Mouse (Mus musculus) heart, adult 2 months (tissue): ENCODE data around the gene Erbb3. TPM values are rescaled to one million over a fixed set of nuclear protein-coding genes. Genes with fewer than 3 reads are reported as not detected.

Experiments
- DNase-seq, 2 experiments: peaks; one replicate each; pipeline ENCODE4 v3.0.0; 2021
- H3K27ac ChIP-seq: fragments of 200-600 bp; 2 replicates; pipeline ENCODE4 v1.8.1; 2022
- H3K27me3 ChIP-seq: fragments of 200-500 bp; 2 replicates; pipeline ENCODE4 v1.6.1; 2012; ENCODE audit warnings: mild to moderate bottlenecking, low read length, inconsistent platforms, mixed read lengths; ENCODE audit not compliant: control insufficient read depth, insufficient read depth
- H3K36me3 ChIP-seq: fragments of 200-500 bp; 2 replicates; pipeline ENCODE4 v1.6.1; 2012; ENCODE audit warnings: low read length, inconsistent platforms; ENCODE audit not compliant: control insufficient read depth, insufficient read depth
- H3K4me1 ChIP-seq: fragments of 200-500 bp; 2 replicates; pipeline ENCODE4 v1.6.1; 2011; ENCODE audit warnings: low read length; ENCODE audit not compliant: control insufficient read depth, insufficient read depth
- H3K4me3 ChIP-seq: fragments of 200-600 bp; 2 replicates; pipeline ENCODE4 v1.8.1; 2022
- H3K79me2 ChIP-seq: fragments of 200-500 bp; replicated peaks from 2 replicates; pipeline ENCODE4 v1.6.1; 2012; ENCODE audit warnings: mild to moderate bottlenecking, inconsistent platforms, low read length, moderate library complexity, mixed read lengths; ENCODE audit not compliant: control insufficient read depth, insufficient read depth
- H3K9ac ChIP-seq: fragments of 200-500 bp; 2 replicates; pipeline ENCODE4 v1.6.1; 2012; ENCODE audit warnings: low read depth, mild to moderate bottlenecking, control low read depth, inconsistent platforms, low read length, mixed read lengths
- CTCF ChIP-seq: fragments of 200-600 bp; IDR thresholded peaks from 2 replicates; pipeline ENCODE4 v1.8.1; 2022; ENCODE audit warnings: antibody characterized with exemption, mild to moderate bottlenecking, moderate library complexity
- EP300 ChIP-seq: fragments of 200-500 bp; IDR thresholded peaks from 2 replicates; pipeline ENCODE4 v1.6.1; 2011; ENCODE audit warnings: low read depth, low read length, control low read depth; ENCODE audit not compliant: insufficient read depth
- POLR2A ChIP-seq: fragments of 200-500 bp; IDR thresholded peaks from 2 replicates; pipeline ENCODE4 v1.6.1; 2011; ENCODE audit warnings: mild to moderate bottlenecking, low read depth, low read length, control low read depth; ENCODE audit not compliant: insufficient read depth
- WGBS: fragments of 180-500 bp; shearing (Covaris S2); methylation state at CpG from one replicate; pipeline ENCODE4 v1.1.7; 2018; 5-methylcytosine and 5-hydroxymethylcytosine counted together
- intact Hi-C: fragments of 180-260 bp; cut with DNase I; formaldehyde crosslinking; loops from one replicate; pipeline ENCODE4 v1.15.1; 2025
- microRNA-seq, 2 experiments: library from miRNA; unstranded; fragments of <30 nt; microRNA quantifications; one replicate each; pipeline ENCODE4 v1.2.0; 2021
- polyA plus RNA-seq: library from polyadenylated mRNA; depleted of rRNA; stranded (reverse); fragments of >200 nt; gene quantifications from 2 replicates; pipeline ENCODE4 v1.2.3, GENCODE M21; 2012; rRNA removed
- total RNA-seq, 2 experiments: library from RNA; stranded (reverse); gene quantifications; 2 replicates each; pipeline ENCODE4 v1.2.3; 2021

Gene Erbb3
- total and polyA plus RNA-seq, 3 experiments, result 5.5 to 8.2 (median 6.3) TPM

DNA sequence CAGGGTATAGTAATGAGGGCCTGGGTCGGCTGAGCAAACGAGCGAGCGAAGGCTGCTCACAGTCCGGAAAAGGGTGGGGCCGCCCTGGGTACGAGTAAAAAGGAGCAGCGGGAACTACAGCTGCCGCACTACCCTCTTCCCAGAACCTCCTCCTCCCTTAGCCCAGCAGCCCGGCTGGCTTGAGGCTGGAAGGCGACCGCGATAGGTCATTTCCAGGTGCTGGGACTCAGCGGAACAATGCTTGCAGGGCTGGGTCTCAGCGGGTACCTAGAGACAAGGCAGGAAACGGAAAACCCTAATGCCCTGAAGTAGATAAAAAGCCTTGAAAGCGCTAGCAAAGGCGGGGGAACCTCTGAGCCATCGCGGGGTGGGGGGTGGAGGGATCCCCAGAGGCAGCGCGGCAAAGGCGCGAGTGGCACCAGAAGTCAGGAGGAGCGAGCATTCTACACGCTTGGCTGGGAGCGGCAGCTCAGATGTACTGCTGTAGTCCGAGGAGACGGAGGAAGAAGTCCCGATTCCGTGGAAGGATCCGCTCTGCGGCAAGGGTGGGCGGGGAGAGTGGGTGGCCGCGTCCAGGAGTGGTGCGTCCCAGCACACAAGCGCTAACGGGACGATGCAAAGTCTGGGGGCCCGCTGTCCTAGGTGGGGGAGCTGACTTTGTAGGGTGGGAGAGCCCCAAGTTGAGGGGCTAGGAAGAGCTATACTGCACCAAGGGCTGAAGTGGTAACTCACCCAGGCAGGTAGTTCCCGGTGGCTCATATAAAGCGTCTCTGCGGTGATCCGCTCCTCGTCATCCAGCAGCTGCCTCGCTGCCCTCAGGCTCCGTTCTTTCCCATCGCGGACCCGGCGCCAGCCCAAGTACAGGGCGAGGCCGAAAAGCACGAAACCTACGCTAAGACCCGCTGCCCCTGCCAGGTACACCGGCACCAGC is 64.5 kb downstream of the Erbb3 start:
- Histone ChIP-seq H3K9ac (peak overlapping the region; percentile 81), H3K4me1 (peaks cover 1% of the 10 kb centered on the region; the same call in 1 of the 2 replicates), H3K27ac (peak overlapping the region; percentile 95), H3K27me3 (no peaks in the 10 kb centered on the region), H3K79me2 (no peaks in the 10 kb centered on the region), H3K36me3 (no peaks in the 10 kb centered on the region), H3K4me3 (peak overlapping the region; percentile 100)
- intact Hi-C loops, result loop anchor here (5.0 kb wide), 2 partner anchors 33 to 113 kb away; partner anchors contain the start of genes Myl6, Nabp2 and Rnf41
- 3% methylated on average over 58 of the region's 58 CpGs for WGBS
- peak; percentile 70 to 74 for DNase-seq
- no peak for TF ChIP-seq CTCF
- TF ChIP-seq EP300, result no peak
- peak; percentile 19; the same call in 1 of the 2 replicates for TF ChIP-seq POLR2A

DNA sequence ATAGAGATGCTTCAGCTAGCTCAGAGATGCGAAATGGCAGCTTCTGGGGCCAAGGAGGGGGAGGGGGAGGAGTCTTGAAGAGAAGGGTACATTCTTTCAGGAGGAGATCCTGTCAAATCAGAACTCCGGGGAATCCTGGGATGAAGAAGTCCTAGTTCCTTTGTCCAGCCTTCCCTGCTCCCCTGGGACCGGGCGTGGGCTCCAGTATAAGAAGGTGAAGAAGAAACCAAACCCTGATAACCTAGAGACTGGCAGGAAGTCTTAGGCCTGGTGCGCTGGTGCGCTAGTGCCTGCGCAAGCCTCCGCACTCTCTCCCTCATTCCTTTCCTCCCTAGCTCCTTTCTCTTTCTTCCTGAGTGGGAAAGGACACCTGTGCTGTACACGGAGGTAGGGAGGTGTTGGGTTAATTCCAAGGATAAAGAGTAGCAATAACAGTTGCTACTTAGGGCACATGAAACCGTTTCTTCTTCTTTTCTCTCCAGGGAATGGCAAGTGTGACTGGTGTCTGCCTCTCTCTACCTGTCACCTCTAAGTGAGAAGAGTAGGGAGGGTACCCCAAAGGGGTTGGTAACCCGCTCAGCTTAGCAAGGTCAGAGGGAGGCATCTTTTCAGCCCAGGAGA is 65.2 kb downstream of the Erbb3 start:
- H3K36me3 ChIP-seq, result no peaks in the 10 kb centered on the region
- peak overlapping the region; percentile 100 for H3K4me3 ChIP-seq
- H3K27ac ChIP-seq, result peak overlapping the region; percentile 95
- H3K4me1 ChIP-seq, result peaks cover 1% of the 10 kb centered on the region; the same call in 1 of the 2 replicates
- TF ChIP-seq POLR2A (0 out of 2 replicates have a peak, but pooled peaks have one; percentile 17), EP300 (no peak), CTCF (no peak)
- DNase-seq, result peak in 1 of 2 experiments; percentile 31
- no peaks in the 10 kb centered on the region for H3K79me2 ChIP-seq
- intact Hi-C loops, result no loop called here
- no peaks in the 10 kb centered on the region for H3K27me3 ChIP-seq
- peak overlapping the region; percentile 81 for H3K9ac ChIP-seq
- 43% methylated on average over 11 of the region's 11 CpGs for WGBS

DNA sequence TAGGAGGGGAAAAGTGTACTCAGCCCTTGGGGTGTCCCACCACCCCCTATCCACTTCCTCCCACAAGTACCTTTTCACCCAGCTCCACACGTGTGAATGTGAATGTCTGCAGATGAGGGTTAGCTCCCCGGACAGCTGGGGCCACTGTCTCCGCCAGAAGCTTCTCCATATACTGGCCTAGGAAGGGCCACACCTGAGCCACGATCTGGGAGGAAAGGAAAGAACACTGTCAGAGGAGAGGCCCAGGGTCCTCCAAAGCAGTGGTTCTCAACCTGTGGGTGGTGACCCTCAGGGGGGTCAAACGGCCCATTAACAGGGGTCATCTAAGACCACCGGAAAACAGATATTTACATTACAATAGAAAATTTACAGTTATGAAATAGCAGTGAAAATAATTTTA is 67.1 kb downstream of the Erbb3 start:
- Histone ChIP-seq H3K4me1 (peaks cover 1% of the 10 kb centered on the region; the same call in 1 of the 2 replicates), H3K79me2 (no peaks in the 10 kb centered on the region), H3K4me3 (no peak overlapping the region), H3K27me3 (no peaks in the 10 kb centered on the region), H3K27ac (no peak overlapping the region), H3K36me3 (no peaks in the 10 kb centered on the region), H3K9ac (no peak overlapping the region)
- intact Hi-C loops, result no loop called here
- TF ChIP-seq POLR2A (no peak), CTCF (no peak), EP300 (no peak)
- DNase-seq, result no peak
- WGBS, result 83% methylated on average over 6 of the region's 6 CpGs

DNA sequence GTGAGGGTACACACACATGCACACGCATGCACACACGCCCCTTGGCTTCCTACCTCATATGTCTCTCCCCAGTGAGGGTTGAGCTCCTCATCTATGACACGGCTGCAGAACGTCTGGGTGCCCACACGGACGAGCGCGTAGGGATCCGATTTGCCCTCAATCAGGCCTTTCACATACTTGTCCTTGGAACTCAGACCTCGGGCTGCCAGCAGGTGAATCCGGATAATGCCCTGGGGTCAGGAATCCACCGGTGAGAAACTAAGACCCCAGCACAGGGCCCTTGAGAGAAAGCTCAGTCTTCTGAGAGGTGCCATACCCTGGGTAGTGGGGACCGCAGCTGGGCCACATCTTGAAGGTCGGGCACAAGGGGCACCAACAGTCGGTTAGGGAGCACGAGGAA is 68.9 kb downstream of the Erbb3 start:
- Histone ChIP-seq H3K27ac (no peak overlapping the region), H3K4me1 (no peaks in the 10 kb centered on the region), H3K79me2 (no peaks in the 10 kb centered on the region), H3K27me3 (no peaks in the 10 kb centered on the region), H3K9ac (no peak overlapping the region), H3K4me3 (no peak overlapping the region), H3K36me3 (no peaks in the 10 kb centered on the region)
- no peak for DNase-seq
- WGBS, result 89% methylated on average over 16 of the region's 16 CpGs
- intact Hi-C loops, result no loop called here
- TF ChIP-seq POLR2A (no peak), EP300 (no peak), CTCF (no peak)

DNA sequence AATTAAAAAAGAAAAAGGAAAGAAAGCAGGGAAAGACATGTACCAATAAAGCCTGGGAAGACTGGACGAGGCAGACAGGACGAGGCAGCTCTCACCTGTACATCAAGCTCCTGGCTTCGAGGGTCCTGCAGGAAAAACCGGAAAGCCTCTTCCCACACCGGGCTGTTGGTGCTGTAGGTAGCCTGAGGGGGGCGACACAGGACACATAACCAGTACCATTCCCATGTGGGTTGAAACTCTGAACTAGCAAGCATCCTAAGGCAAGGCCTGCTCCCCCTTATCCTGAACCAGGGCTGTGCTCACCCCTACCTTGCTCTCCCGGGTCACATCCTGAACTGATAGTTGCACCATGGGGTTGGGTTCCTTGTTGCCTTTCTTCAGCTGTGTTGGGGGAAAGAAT is 70.6 kb downstream of the Erbb3 start:
- Histone ChIP-seq H3K79me2 (no peaks in the 10 kb centered on the region), H3K4me1 (no peaks in the 10 kb centered on the region), H3K9ac (no peak overlapping the region), H3K27me3 (no peaks in the 10 kb centered on the region), H3K36me3 (no peaks in the 10 kb centered on the region), H3K4me3 (no peak overlapping the region), H3K27ac (no peak overlapping the region)
- peak; percentile 78 for TF ChIP-seq CTCF
- TF ChIP-seq EP300, result 0 out of 2 replicates have a peak, but pooled peaks have one; percentile 66
- no peak for TF ChIP-seq POLR2A
- peak; percentile 50 to 70 for DNase-seq
- WGBS, result 81% methylated on average over 7 of the region's 7 CpGs
- intact Hi-C loops, result loop anchor here (1.0 kb wide), 1 partner anchor 17 kb away; no protein-coding TSS in a partner anchor

Small RNA genes within 50 kb of the gene (microRNA-seq; reads per million reads assigned to microRNA genes)
- gene Gm47275 (0 to 0.39 reads per million in 2 experiments), gene Mir6917 (0 reads per million in 2 experiments)

Other genes with a start within 250 kb of the Erbb3 start
- gene Coq10a, start 220.7 kb downstream of the Erbb3 start, total RNA-seq, result 100 to 1,000 TPM; 332 to 391 TPM
- 356 and 500 TPM in 2 replicates for gene Coq10a, start 220.7 kb downstream of the Erbb3 start, polyA plus RNA-seq
- gene Ankrd52, start 212.5 kb downstream of the Erbb3 start, total RNA-seq, result 10 to 100 TPM; 41.8 to 47.5 TPM
- gene Ankrd52, start 212.5 kb downstream of the Erbb3 start, polyA plus RNA-seq, result 29.2 and 34.6 TPM in 2 replicates
- not detected for gene Slc39a5, start 188.4 kb downstream of the Erbb3 start, total RNA-seq
- not detected in 2 replicates for gene Slc39a5, start 188.4 kb downstream of the Erbb3 start, polyA plus RNA-seq
- gene Nabp2, start 178.2 kb downstream of the Erbb3 start, total RNA-seq, result 10 to 100 TPM; 45.2 to 48.2 TPM
- 25.0 and 25.1 TPM in 2 replicates for gene Nabp2, start 178.2 kb downstream of the Erbb3 start, polyA plus RNA-seq
- gene Rnf41, start 178.0 kb downstream of the Erbb3 start, total RNA-seq, result 10 to 100 TPM; 15.8 to 16.9 TPM
- gene Rnf41, start 178.0 kb downstream of the Erbb3 start, polyA plus RNA-seq, result 12.5 and 17.8 TPM in 2 replicates
- 10 to 100 TPM; 75.5 to 77.6 TPM for gene Smarcc2, start 130.4 kb downstream of the Erbb3 start, total RNA-seq
- 49.1 and 61.1 TPM in 2 replicates for gene Smarcc2, start 130.4 kb downstream of the Erbb3 start, polyA plus RNA-seq
- 100 to 1,000 TPM; 242 to 302 TPM for gene Myl6, start 95.5 kb downstream of the Erbb3 start, total RNA-seq
- gene Myl6, start 95.5 kb downstream of the Erbb3 start, polyA plus RNA-seq, result 379 and 468 TPM in 2 replicates
- gene Myl6b, start 91.0 kb downstream of the Erbb3 start, total RNA-seq, result 1 to 10 TPM; 3.5 to 3.8 TPM
- 2.9 and 4.1 TPM in 2 replicates for gene Myl6b, start 91.0 kb downstream of the Erbb3 start, polyA plus RNA-seq
- gene Esyt1, start 63.8 kb downstream of the Erbb3 start, total RNA-seq, result 10 to 100 TPM; 16.4 to 17.9 TPM
- gene Esyt1, start 63.8 kb downstream of the Erbb3 start, polyA plus RNA-seq, result 23.6 and 24.7 TPM in 2 replicates
- gene Zc3h10, start 41.9 kb downstream of the Erbb3 start, total RNA-seq, result 1 to 10 TPM; 7.5 to 7.6 TPM
- 6.6 and 6.8 TPM in 2 replicates for gene Zc3h10, start 41.9 kb downstream of the Erbb3 start, polyA plus RNA-seq
- 1,000 to 10,000 TPM; 1,453 to 1,598 TPM for gene Rpl41, start 40.3 kb downstream of the Erbb3 start, total RNA-seq
- gene Rpl41, start 40.3 kb downstream of the Erbb3 start, polyA plus RNA-seq, result 853 and 867 TPM in 2 replicates
- gene Pa2g4, start 23.7 kb downstream of the Erbb3 start, total RNA-seq, result 10 to 100 TPM; 39.4 to 44.2 TPM
- gene Pa2g4, start 23.7 kb downstream of the Erbb3 start, polyA plus RNA-seq, result 19.5 and 35.6 TPM in 2 replicates
- gene Rps26, start 37.1 kb upstream of the Erbb3 start, total RNA-seq, result 100 to 1,000 TPM; 229 to 279 TPM
- gene Rps26, start 37.1 kb upstream of the Erbb3 start, polyA plus RNA-seq, result 315 and 337 TPM in 2 replicates
- 1 to 10 TPM in 1 of 2 experiments, under 1 TPM in 1; 0.97 to 1.8 TPM for gene Ikzf4, start 56.3 kb upstream of the Erbb3 start, total RNA-seq
- gene Ikzf4, start 56.3 kb upstream of the Erbb3 start, polyA plus RNA-seq, result 0.88 TPM in 2 replicates
- gene Suox, start 84.4 kb upstream of the Erbb3 start, total RNA-seq, result 10 to 100 TPM; 25.6 to 26.6 TPM
- gene Suox, start 84.4 kb upstream of the Erbb3 start, polyA plus RNA-seq, result 21.8 and 37.9 TPM in 2 replicates
- gene Rab5b, start 106.6 kb upstream of the Erbb3 start, total RNA-seq, result 10 to 100 TPM; 72.8 to 80.0 TPM
- 68.9 and 111 TPM in 2 replicates for gene Rab5b, start 106.6 kb upstream of the Erbb3 start, polyA plus RNA-seq
- under 1 TPM; 0.43 to 0.50 TPM for gene Pmel, start 114.5 kb upstream of the Erbb3 start, total RNA-seq
- gene Pmel, start 114.5 kb upstream of the Erbb3 start, polyA plus RNA-seq, result 0.59 and 0.66 TPM in 2 replicates
- 10 to 100 TPM in 1 of 2 experiments, 1 to 10 TPM in 1; 8.5 to 10.9 TPM for gene Cdk2, start 115.4 kb upstream of the Erbb3 start, total RNA-seq
- gene Cdk2, start 115.4 kb upstream of the Erbb3 start, polyA plus RNA-seq, result 10.0 and 17.5 TPM in 2 replicates
- gene Dgka, start 155.2 kb upstream of the Erbb3 start, total RNA-seq, result 10 to 100 TPM; 11.2 to 12.6 TPM
- gene Dgka, start 155.2 kb upstream of the Erbb3 start, polyA plus RNA-seq, result 17.5 and 20.3 TPM in 2 replicates
- 1 to 10 TPM; 8.6 to 9.4 TPM for gene Pym1, start 158.2 kb upstream of the Erbb3 start, total RNA-seq
- gene Pym1, start 158.2 kb upstream of the Erbb3 start, polyA plus RNA-seq, result 7.9 and 10.8 TPM in 2 replicates
- 1 to 10 TPM; 2.8 to 4.4 TPM for gene Mmp19, start 201.3 kb upstream of the Erbb3 start, total RNA-seq
- gene Mmp19, start 201.3 kb upstream of the Erbb3 start, polyA plus RNA-seq, result 3.1 and 4.4 TPM in 2 replicates
- 10 to 100 TPM; 34.1 to 36.4 TPM for gene Dnajc14, start 214.4 kb upstream of the Erbb3 start, total RNA-seq
- gene Dnajc14, start 214.4 kb upstream of the Erbb3 start, polyA plus RNA-seq, result 8.4 and 11.3 TPM in 2 replicates
- gene Tmem198b, start 214.7 kb upstream of the Erbb3 start, total RNA-seq, result 1 to 10 TPM; 4.7 to 5.4 TPM
- 11.2 and 11.9 TPM in 2 replicates for gene Tmem198b, start 214.7 kb upstream of the Erbb3 start, polyA plus RNA-seq
- gene Sarnp, start 227.7 kb upstream of the Erbb3 start, total RNA-seq, result 10 to 100 TPM; 37.2 to 43.4 TPM
- 14.3 and 25.5 TPM in 2 replicates for gene Sarnp, start 227.7 kb upstream of the Erbb3 start, polyA plus RNA-seq
- 1 to 10 TPM; 7.8 to 8.1 TPM for gene Ormdl2, start 232.0 kb upstream of the Erbb3 start, total RNA-seq
- gene Ormdl2, start 232.0 kb upstream of the Erbb3 start, polyA plus RNA-seq, result 15.3 and 23.3 TPM in 2 replicates